Mouse (Mus musculus) c-Kit-positive CD71-positive TER-119-positive erythroid progenitor cells, embryonic 14.5 days (primary cell): ENCODE measurements around the gene Hivep1.

Source experiments
- DNase-seq: peaks from one replicate; pipeline ENCODE4 v3.0.0-alpha.2; 2013; ENCODE audit warnings: low spot score

Hivep1 gene

GRCm38 (mm10) chr13:42076751-42077302, 25.0 kb downstream of the Hivep1 start:
- DNase-seq = no peak

GRCm38 (mm10) chr13:42077629-42078028, 25.8 kb downstream of the Hivep1 start:
- DNase-seq = no peak

- DNase-seq = no peak
These were observed 28.5 kb downstream of the Hivep1 start for GRCm38 (mm10) chr13:42080131-42080916.

- DNase-seq = no peak
These were observed 36.5 kb downstream of the Hivep1 start for GRCm38 (mm10) chr13:42088339-42088738.

GRCm38 (mm10) chr13:42089025-42089424, 37.2 kb downstream of the Hivep1 start:
- no peak for DNase-seq

GRCm38 (mm10) chr13:42090751-42091150, 38.9 kb downstream of the Hivep1 start:
- no peak for DNase-seq

- DNase-seq = no peak
These were observed 40.7 kb downstream of the Hivep1 start for GRCm38 (mm10) chr13:42092392-42093139.

- DNase-seq = peak; percentile 44
These were observed 41.6 kb downstream of the Hivep1 start for GRCm38 (mm10) chr13:42093268-42094042.

GRCm38 (mm10) chr13:42095826-42096515, 44.1 kb downstream of the Hivep1 start:
- DNase-seq = no peak

GRCm38 (mm10) chr13:42097109-42097508, 45.3 kb downstream of the Hivep1 start:
- DNase-seq = no peak

GRCm38 (mm10) chr13:42098522-42098921, 46.7 kb downstream of the Hivep1 start:
- DNase-seq = no peak

- DNase-seq = no peak
These were observed 47.7 kb downstream of the Hivep1 start for GRCm38 (mm10) chr13:42099523-42099922.

GRCm38 (mm10) chr13:42101440-42102190, 49.8 kb downstream of the Hivep1 start:
- no peak for DNase-seq

GRCm38 (mm10) chr13:42102980-42103379, 51.2 kb downstream of the Hivep1 start:
- no peak for DNase-seq

GRCm38 (mm10) chr13:42103486-42104166, 51.8 kb downstream of the Hivep1 start:
- no peak for DNase-seq

- DNase-seq = no peak
These were observed 52.5 kb downstream of the Hivep1 start for GRCm38 (mm10) chr13:42104371-42104770.

GRCm38 (mm10) chr13:42108483-42109215, 56.8 kb downstream of the Hivep1 start:
- no peak for DNase-seq

- DNase-seq = no peak
These were observed 58.6 kb downstream of the Hivep1 start for GRCm38 (mm10) chr13:42110416-42110815.

- no peak for DNase-seq
These were observed 60.2 kb downstream of the Hivep1 start for GRCm38 (mm10) chr13:42112071-42112470.

GRCm38 (mm10) chr13:42112748-42113147, 60.9 kb downstream of the Hivep1 start:
- no peak for DNase-seq
